Mouse (Mus musculus): ENCODE results near the gene Cep57l1.
A peak's percentile ranks its signal among the peaks of the same experiment; 100 is the strongest.

The Cep57l1 gene

GRCm38 (mm10) chr10:41814305-41814853 is 4.7 kb upstream of the Cep57l1 start:
- DNase-seq, result no peak

- DNase-seq, result no peak
Observed at GRCm38 (mm10) chr10:41812566-41812965, 2.9 kb upstream of the Cep57l1 start.

GRCm38 (mm10) chr10:41810564-41811455 is 1.1 kb upstream of the Cep57l1 start:
- no peak for DNase-seq

DNA sequence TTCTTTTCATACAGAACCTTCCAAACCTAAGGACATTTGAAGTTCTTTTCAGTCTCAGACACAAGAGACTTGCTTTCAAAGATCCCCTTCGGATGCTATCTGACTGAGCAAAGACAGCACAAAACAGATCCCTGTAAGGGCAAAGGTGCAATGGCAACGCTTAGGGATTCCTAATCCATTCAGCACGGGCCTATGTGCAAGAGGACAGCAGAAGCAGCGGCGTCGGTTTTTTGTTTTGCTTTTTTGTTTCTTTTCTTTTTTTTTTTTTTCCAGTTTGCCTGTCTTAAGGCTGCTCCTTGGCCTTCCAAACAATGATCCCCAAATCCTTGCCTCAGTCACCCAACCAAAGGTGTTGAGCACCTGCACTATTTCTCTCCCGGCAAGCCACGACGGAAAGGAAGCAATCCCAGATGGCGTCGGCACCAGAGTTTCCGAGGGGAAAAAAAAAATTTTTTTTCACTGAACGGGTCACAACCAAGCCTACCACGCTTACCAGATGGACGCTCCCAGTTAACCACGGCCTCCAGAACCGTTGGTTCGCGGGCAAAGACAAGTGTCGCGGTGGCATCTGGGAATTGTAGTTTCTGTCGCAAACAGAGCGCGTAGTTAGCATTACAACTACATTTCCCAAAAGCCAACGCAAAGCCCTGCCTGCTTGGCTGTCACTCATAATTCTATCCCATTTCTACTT is 446 bp downstream of the Cep57l1 start:
- peak; percentile 89 to 95 for DNase-seq

DNA sequence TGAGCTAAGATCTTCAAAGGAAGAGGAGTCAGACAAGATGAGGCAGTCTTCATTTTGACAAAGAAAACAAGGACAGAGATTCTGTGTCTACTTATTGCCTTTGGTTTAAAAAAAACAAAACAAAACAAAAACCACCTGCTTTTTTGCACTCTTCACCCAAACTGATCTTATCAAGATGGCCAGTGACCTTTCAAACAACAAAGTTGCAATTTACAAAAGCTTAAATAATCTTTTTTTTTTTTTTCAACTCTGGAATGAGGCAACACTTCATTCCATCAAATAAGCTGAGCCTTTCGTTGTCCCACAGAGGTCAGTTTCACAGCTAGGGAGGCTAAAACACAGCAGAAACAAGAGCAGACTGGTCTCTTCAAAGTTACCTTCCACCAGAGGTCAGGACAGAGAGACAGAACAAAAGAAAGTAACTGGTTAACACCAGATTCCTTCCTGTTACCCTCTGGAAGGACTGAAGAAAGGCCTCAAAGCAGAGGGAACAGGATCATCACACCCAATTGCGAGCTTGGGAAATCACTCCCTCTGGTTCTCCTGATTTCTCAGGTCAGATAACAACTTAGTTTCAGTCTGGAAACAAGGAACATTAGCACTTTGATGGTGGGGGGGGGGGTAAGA is 3.8 kb downstream of the Cep57l1 start:
- no peak for DNase-seq

DNA sequence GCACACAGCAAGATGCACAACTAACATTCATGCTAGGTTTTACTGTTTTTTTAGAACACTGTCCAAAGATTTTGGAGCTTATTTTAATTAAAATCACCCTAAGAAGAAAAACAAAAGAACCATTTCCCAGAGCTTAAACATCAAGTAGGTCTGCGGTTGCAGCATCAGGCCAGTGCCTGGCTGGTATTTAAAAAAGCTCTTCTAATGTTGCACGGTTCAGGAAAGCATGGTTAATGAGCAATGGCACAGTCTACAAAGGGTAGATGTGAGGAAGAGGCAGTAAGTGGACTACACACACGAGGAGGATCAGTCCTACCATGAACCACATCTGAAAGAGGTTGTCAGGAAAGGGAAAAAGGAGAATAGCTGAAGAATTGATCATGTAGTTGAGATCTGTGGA is 5.0 kb downstream of the Cep57l1 start:
- DNase-seq, result no peak

DNA sequence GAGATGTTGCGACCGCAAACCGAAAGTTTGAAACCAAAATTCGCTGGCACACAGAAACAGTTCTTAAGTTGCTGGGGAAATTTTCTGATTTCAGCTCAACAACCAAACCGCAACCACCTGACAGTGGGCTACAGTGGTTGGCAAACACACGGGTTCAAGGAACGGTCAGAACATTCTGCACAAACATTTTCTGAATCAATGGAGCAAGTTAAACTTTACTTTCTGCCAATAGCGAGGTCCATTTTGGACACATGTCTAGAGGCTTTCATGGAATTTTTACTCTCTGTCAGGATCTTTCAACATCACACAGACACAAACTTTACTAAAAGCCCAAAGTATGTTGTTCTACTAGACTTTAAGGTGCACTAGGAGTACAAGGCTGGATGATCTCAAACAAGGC is 6.2 kb downstream of the Cep57l1 start:
- DNase-seq, result no peak

DNA sequence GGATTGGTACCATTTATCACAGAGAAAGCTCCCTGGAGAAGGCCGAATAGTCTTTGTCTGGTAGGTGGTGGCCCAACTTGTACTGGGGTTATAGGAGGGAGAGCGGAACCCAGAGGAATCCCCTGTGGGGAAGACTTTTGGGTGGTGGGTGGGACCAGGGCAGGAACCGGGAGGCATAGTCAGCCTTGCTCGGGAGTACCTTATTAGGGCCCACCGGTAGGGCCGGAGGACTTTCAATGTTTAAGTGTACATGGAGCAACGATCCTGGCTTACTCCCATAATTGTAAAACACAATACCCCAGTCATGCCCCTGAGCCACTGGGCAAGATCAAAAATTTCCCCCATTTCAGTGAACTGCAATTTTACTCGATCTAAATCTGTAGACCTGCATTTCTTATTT is 12.4 kb downstream of the Cep57l1 start:
- no peak for DNase-seq

DNA sequence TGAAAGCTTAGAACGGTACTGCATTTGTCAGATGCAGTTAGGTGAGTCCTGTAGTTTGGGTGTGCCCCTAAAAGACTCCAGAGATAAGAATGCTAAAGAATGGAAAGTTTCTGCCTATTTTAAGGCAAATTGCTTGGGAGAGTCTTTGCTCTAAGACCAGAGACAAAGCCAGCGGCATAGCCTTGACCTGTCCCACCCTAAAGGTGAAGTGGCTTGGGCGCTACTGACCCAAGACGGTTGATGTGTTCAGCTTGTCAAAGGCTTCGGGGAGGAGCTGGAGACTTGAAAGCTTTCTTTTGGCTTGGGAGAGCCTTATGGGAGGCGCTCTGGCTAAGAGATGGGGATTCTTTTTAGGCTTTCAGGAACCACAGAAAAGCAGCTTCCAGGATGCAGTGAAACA is 17.3 kb downstream of the Cep57l1 start:
- DNase-seq, result no peak

DNA sequence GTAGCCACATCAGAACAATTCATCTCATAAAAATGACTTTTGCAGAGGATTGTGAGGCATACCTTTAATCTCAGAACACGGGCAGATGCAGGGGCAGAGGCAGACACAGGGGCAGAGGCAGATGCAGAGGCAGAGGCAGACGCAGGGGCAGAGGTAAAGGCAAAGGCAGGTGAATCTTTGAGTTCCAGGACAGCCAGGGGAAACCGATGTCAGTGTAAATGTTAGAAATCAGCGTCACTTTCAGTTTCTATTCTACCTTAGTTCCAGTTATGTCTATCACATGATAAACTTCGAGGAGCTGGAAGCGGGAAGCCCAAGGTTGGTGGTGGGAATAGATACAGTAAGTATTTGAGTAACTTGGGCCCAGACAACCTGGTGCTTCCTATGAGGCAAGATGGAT is 42.4 kb downstream of the Cep57l1 start:
- no peak for DNase-seq

DNA sequence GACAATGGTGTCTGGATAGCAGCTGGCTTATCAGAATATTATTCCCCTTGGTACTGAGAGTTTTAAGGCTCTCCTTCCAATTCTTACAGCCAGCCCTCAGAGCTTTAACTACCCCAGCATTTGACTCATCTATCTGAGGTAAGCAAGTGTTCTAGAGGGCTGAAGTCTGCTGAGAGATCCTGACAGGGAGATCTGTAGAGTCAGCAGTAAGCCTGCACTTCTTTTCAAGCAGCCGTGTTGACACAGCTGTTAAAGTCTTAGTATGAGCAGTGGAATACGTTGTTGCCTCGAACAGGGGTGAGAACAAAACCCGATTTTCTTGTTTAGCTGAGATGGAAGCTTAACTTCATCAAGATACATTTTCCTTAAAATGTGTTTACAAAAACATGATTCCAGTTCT is 43.4 kb downstream of the Cep57l1 start:
- no peak for DNase-seq

- no peak for DNase-seq
Observed at GRCm38 (mm10) chr10:41765586-41765985, 44.1 kb downstream of the Cep57l1 start.

- DNase-seq, result no peak
Observed at GRCm38 (mm10) chr10:41763741-41764385, 45.8 kb downstream of the Cep57l1 start.

DNA sequence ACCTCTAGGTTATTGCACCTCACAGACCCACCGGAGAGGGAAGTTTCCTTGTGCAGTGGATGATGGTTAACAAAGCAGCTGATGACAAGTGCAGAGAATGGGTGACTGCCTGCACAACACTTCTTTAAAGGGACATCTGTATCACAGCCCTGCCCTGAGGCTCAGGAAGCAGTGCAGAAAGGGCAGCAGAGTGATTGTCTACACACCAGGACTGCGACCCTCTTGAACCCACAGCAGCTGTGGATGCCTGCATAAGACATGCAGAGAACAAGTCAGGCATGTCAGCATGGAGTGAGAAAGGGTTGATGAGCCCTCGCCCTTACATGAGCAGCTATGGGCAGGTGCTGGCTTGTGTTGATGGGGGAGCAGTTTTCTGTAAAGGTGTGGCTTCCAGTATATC is 48.8 kb downstream of the Cep57l1 start:
- no peak for DNase-seq

- DNase-seq, result no peak
Observed at GRCm38 (mm10) chr10:41758041-41758440, 51.6 kb downstream of the Cep57l1 start.

DNA sequence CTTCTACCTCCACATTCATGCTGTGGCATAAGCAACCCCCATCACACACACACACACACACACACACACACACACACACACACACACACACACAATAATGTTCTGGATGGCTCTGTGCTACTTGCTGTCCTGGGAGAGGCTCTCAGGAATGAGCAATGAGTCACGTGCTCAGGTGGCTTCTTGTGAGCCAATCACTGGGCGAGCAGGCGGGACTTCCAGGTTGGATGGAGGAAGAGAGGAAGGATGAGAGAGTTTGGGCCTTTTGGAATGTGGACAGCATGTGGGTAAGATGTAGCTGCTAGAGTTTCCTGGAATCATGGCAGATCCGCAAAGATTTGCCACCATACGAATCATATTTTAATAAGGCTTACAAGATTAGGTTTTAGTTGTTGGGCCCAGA is 52.4 kb downstream of the Cep57l1 start:
- DNase-seq, result no peak

DNA sequence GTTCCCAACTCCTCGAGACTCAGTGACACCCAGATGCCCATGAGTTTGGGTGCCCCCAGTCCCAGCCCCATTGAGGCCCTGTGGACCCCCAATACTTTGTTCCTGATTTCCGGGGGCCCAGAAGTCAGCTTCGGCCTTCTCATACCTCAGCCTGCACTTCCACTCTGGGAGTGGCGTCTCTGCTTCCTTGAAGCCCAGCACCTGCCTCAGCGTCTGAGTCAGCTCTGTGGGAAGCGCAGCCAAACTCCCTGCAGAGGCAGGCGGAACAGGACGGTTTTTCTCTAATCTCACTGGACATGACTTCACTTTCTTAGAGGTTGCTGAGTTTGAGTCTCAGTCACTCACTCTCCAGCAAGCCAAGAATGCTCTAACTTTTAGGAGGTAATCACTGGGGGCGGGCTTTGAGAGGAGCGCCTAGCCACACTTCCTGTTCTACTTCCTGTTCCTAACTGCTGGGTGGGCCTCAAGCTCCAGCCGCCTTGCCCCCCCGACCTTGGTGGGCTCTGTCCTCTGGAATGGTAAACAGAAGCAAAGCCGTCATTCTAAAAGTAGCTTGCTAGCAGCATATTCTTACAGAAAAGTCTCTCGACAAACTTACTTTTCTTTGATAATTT is 57.7 kb downstream of the Cep57l1 start:
- DNase-seq, result no peak

DNA sequence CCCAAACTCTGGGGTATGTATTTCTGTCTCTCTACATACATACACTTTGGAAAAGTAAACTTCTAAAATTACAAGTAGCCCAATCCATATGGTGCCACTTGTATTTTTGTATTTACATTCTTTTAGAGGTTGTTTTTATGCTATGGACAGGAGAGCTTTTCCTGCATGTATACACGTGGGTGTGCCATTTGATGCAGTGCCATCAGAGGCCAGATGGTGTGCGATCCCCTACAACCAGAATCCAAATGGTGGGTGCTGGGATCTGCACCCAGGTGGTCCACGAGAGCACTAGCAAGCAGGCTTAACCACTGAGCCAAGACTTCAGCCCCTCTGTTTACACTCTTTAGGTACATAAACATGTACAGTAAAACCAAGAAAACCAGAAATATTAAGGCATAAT is 60.4 kb downstream of the Cep57l1 start:
- no peak for DNase-seq

DNA sequence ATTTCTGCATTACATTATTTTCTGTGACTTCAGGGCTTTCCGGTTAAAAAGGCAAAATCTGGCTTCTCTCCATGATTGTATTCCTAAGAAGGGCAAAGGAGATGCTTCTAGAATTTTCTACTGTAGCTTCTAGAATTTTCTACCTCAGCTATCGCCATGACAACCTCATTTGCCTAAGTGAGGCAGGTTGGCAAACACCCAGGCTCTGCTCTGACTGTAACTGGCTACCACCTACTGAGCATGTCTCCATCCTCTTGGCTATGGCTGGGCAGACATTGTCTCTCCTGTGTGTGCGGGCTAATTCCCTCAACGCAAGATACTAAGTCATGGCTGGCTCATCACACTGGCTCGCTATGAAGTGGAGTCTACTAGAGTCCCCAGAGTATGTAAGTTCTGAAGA is 63.1 kb downstream of the Cep57l1 start:
- peak in 1 of 2 experiments; percentile 9 for DNase-seq

DNA sequence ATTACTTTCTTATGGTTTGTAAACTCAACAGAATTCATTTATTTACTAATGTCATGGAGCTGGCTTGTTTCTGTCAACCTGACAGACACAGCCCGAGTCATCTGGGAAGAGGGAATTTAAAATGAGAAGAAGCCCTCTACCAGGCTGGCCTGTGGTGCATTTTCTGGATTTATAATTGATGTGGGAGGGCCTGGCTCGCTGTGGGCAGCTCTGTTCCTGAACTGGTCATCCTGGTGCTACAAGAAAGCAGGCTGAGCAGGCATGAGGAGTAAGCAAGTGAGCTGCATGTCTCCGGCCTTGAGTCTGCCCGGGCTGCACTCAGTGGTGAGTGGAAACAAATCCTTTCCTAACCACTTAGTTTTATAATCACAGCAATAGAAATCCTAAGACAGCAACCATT is 65.7 kb downstream of the Cep57l1 start:
- DNase-seq, result no peak

DNA sequence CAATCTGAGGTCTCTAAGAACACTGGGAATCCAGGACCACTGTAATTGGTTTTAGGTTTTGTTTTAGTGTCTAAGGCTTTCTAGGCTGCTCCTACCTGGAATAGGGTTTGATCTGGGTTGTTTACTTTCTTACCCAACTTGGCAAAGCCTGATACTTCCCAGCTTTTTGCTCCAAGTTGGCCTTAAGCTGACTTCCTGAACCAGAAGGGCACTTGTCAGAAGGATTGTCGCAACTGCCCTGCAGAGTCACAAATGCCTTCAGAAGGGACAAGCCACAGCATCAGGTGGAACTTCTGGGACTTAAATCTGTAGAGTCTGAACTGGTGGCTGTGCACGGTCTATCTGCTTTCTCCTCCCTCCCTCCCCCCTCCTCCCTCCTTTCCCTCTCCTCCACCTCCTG is 69.5 kb downstream of the Cep57l1 start:
- no peak for DNase-seq

- no peak for DNase-seq
Observed at GRCm38 (mm10) chr10:41737245-41737644, 72.4 kb downstream of the Cep57l1 start.

DNA sequence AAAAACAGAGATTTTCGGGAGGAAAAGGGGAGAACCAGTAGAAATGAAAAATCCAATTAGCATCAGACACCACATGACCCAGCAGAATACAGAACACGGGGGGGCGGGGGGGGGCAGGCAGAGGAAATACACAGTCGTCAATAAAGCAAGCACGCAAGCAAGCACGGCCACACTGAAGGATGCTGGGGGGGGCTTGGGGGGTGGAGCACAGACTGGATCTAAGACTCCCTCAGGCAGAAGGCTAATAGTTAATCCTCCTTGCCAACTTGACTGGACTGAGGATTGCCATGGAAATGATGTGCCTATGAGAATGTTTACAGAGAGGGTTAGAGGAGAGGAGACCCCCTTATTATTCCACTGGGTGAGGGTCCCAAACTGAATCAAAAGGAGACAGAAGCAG is 74.3 kb downstream of the Cep57l1 start:
- DNase-seq, result no peak

Measured in cerebellum, adult 18-20 months (tissue).